Mouse (Mus musculus) CD4-positive, CD25-positive, alpha-beta regulatory T cell, adult 9 weeks (primary cell): ENCODE measurements around the gene Tank. TPM values are rescaled to one million over a fixed set of nuclear protein-coding genes. Genes with fewer than 3 reads are reported as not detected.

Source experiments
- polyA plus RNA-seq: library from polyadenylated mRNA; unstranded; fragments of 100-300 nt; shearing (Covaris generic); gene quantifications from one replicate; pipeline ENCODE4 v1.2.1, GENCODE M21; 2017

Gene Tank
- 208 TPM for polyA plus RNA-seq

GRCm38 (mm10) chr2:61578433-61578832 lies at the start of gene Tank:
Tank (plus strand) TSS chr2:61578585.

Other genes with a start within 250 kb of the Tank start
- 193 TPM for gene Psmd14, start 133.1 kb downstream of the Tank start, polyA plus RNA-seq
- 0.17 TPM for gene Tbr1, start 224.3 kb downstream of the Tank start, polyA plus RNA-seq